ENCODE assay signal across 19 mouse cellular contexts in genomic region chr17:16344061-16344460, GRCm38 (mm10).
DNase-seq lines count a peak whose midpoint lies in the region; ATAC-seq and TF ChIP-seq lines count a peak whose summit lies in the region.
"Had no signal": no experiment of that assay in that cellular context is flagged by ENCODE, and none has a peak within 500 bp of the region (broad histone marks: within the 10 kb centered on the region; RNA-seq: fewer than 3 reads in every experiment).

No protein-coding gene starts in this region.

- peak; percentile 2 for DNase-seq in embryonic facial prominence, embryonic 11.5 days (ENCODE audit: low spot score)
- DNase-seq in embryonic facial prominence, embryonic 10.5 days (ENCODE audit: low spot score) = no peak
- peak; percentile 7 for DNase-seq in kidney, postnatal 0 days (ENCODE audit: low spot score)
- DNase-seq in NIH3T3 (ENCODE audit: low read depth) = peak; percentile 82
- no peak for DNase-seq in midbrain, embryonic 14.5 days
- DNase-seq in frontal cortex, postnatal 14 days (ENCODE audit: low spot score in 2 of 2) = no peak
- DNase-seq: adrenal gland, adult 8-10 months; cerebellum, postnatal 10 days; heart, postnatal 4 days; kidney, postnatal 25 days; layer of hippocampus, postnatal 36 days; right cerebral cortex, postnatal 4 days; thymus, postnatal 36 days had no signal

- no peak for ATAC-seq in embryonic facial prominence, embryonic 11.5 days (replicated peaks; ENCODE audit: insufficient number of reproducible peaks, low FRiP score, low TSS enrichment, low read depth)
- no peak for ATAC-seq in kidney, postnatal 0 days (replicated peaks; ENCODE audit: low FRiP score, low read depth)
- no peak for ATAC-seq in kidney, embryonic 16.5 days (ENCODE audit: low FRiP score, low TSS enrichment)
- no peak for ATAC-seq in midbrain, embryonic 14.5 days (ENCODE audit: low FRiP score, low TSS enrichment)
- no peak for ATAC-seq in hindbrain, embryonic 16.5 days
- ATAC-seq: forebrain, embryonic 16.5 days; intestine, embryonic 16.5 days had no signal

- H3K27ac ChIP-seq in embryonic facial prominence, embryonic 11.5 days (replicated peaks; ENCODE audit: low read depth, low read length) = no peak overlapping the region
- no peak overlapping the region for H3K27ac ChIP-seq in embryonic facial prominence, embryonic 10.5 days (replicated peaks)
- no peak overlapping the region for H3K27ac ChIP-seq in kidney, postnatal 0 days
- H3K27ac ChIP-seq in kidney, embryonic 16.5 days (ENCODE audit: low read length) = no peak overlapping the region
- H3K27ac ChIP-seq in midbrain, embryonic 14.5 days (replicated peaks; ENCODE audit: low read depth, low read length) = no peak overlapping the region; the same call in 1 of the 2 replicates
- H3K27ac ChIP-seq in hindbrain, embryonic 16.5 days (ENCODE audit: low read depth, low read length) = no peak overlapping the region
- H3K27ac ChIP-seq: midbrain, embryonic 12.5 days; neural tube, embryonic 13.5 days had no signal

- H3K9me3 ChIP-seq in embryonic facial prominence, embryonic 11.5 days (replicated peaks; ENCODE audit: control insufficient read depth, low read length) = no peaks in the 10 kb centered on the region
- H3K9me3 ChIP-seq in embryonic facial prominence, embryonic 10.5 days = no peaks in the 10 kb centered on the region
- no peaks in the 10 kb centered on the region for H3K9me3 ChIP-seq in kidney, postnatal 0 days (replicated peaks; ENCODE audit: low read length)
- H3K9me3 ChIP-seq in kidney, embryonic 16.5 days (ENCODE audit: low read length) = no peaks in the 10 kb centered on the region
- H3K9me3 ChIP-seq in midbrain, embryonic 14.5 days (ENCODE audit: control insufficient read depth, low read length) = no peaks in the 10 kb centered on the region
- no peaks in the 10 kb centered on the region for H3K9me3 ChIP-seq in hindbrain, embryonic 16.5 days (ENCODE audit: control insufficient read depth, low read length)
- H3K9me3 ChIP-seq: midbrain, embryonic 12.5 days; neural tube, embryonic 13.5 days had no signal

- H3K27me3 ChIP-seq in embryonic facial prominence, embryonic 11.5 days (ENCODE audit: control insufficient read depth, insufficient read depth, low read length) = no peaks in the 10 kb centered on the region
- no peaks in the 10 kb centered on the region for H3K27me3 ChIP-seq in embryonic facial prominence, embryonic 10.5 days (replicated peaks; ENCODE audit: low read depth, poor library complexity, severe bottlenecking)
- no peaks in the 10 kb centered on the region for H3K27me3 ChIP-seq in kidney, postnatal 0 days (ENCODE audit: insufficient read depth, low read length)
- H3K27me3 ChIP-seq in kidney, embryonic 16.5 days (ENCODE audit: insufficient read depth, low read length) = no peaks in the 10 kb centered on the region
- H3K27me3 ChIP-seq in midbrain, embryonic 14.5 days (ENCODE audit: control insufficient read depth, insufficient read depth, low read length) = no peaks in the 10 kb centered on the region
- H3K27me3 ChIP-seq in hindbrain, embryonic 16.5 days (replicated peaks; ENCODE audit: control insufficient read depth, insufficient read depth, low read length) = no peaks in the 10 kb centered on the region
- H3K27me3 ChIP-seq: midbrain, embryonic 12.5 days; neural tube, embryonic 13.5 days had no signal

- no peak overlapping the region for H3K4me2 ChIP-seq in embryonic facial prominence, embryonic 11.5 days (ENCODE audit: low read depth, low read length)
- H3K4me2 ChIP-seq in kidney, postnatal 0 days (ENCODE audit: low read length) = no peak overlapping the region
- H3K4me2 ChIP-seq in kidney, embryonic 16.5 days (replicated peaks; ENCODE audit: low read depth, low read length) = no peak overlapping the region
- peak overlapping the region; percentile 0; the same call in 1 of the 2 replicates for H3K4me2 ChIP-seq in midbrain, embryonic 14.5 days (ENCODE audit: low read length)
- no peak overlapping the region for H3K4me2 ChIP-seq in hindbrain, embryonic 16.5 days (ENCODE audit: low read length)
- H3K4me2 ChIP-seq: midbrain, embryonic 12.5 days; neural tube, embryonic 13.5 days had no signal

- TF ChIP-seq CTCF in kidney, postnatal 0 days (IDR thresholded peaks at IDR 0.05; ENCODE audit: low read depth) = no peak

- no peak overlapping the region for H3K9ac ChIP-seq in embryonic facial prominence, embryonic 11.5 days (replicated peaks; ENCODE audit: low read length)
- H3K9ac ChIP-seq in kidney, postnatal 0 days (ENCODE audit: low read depth, low read length) = no peak overlapping the region
- no peak overlapping the region for H3K9ac ChIP-seq in kidney, embryonic 16.5 days (replicated peaks; ENCODE audit: low read length)
- no peak overlapping the region for H3K9ac ChIP-seq in midbrain, embryonic 14.5 days (replicated peaks; ENCODE audit: low read length)
- H3K9ac ChIP-seq in hindbrain, embryonic 16.5 days (ENCODE audit: low read depth, low read length) = no peak overlapping the region
- H3K9ac ChIP-seq: midbrain, embryonic 12.5 days; neural tube, embryonic 13.5 days had no signal

- H3K36me3 ChIP-seq in embryonic facial prominence, embryonic 11.5 days (replicated peaks; ENCODE audit: control insufficient read depth, insufficient read depth, low read depth, low read length) = no peaks in the 10 kb centered on the region
- no peaks in the 10 kb centered on the region for H3K36me3 ChIP-seq in embryonic facial prominence, embryonic 10.5 days (replicated peaks)
- H3K36me3 ChIP-seq in kidney, postnatal 0 days (ENCODE audit: insufficient read depth, low read length) = no peaks in the 10 kb centered on the region
- H3K36me3 ChIP-seq in kidney, embryonic 16.5 days (ENCODE audit: insufficient read depth, low read length) = no peaks in the 10 kb centered on the region
- no peaks in the 10 kb centered on the region for H3K36me3 ChIP-seq in midbrain, embryonic 14.5 days (ENCODE audit: control insufficient read depth, insufficient read depth, low read length)
- no peaks in the 10 kb centered on the region for H3K36me3 ChIP-seq in hindbrain, embryonic 16.5 days (ENCODE audit: control insufficient read depth, insufficient read depth, low read length)
- H3K36me3 ChIP-seq: midbrain, embryonic 12.5 days; neural tube, embryonic 13.5 days had no signal

- H3K4me1 ChIP-seq in embryonic facial prominence, embryonic 11.5 days (ENCODE audit: control insufficient read depth, insufficient read depth, low read length) = no peaks in the 10 kb centered on the region
- peaks cover 3% of the 10 kb centered on the region; the same call in 1 of the 2 replicates for H3K4me1 ChIP-seq in embryonic facial prominence, embryonic 10.5 days
- no peaks in the 10 kb centered on the region for H3K4me1 ChIP-seq in kidney, postnatal 0 days (replicated peaks; ENCODE audit: insufficient read depth, low read length)
- H3K4me1 ChIP-seq in kidney, embryonic 16.5 days (ENCODE audit: insufficient read depth, low read length) = no peaks in the 10 kb centered on the region
- 0 out of 2 replicates have a peak, but pooled peaks cover 4% of the 10 kb centered on the region for H3K4me1 ChIP-seq in midbrain, embryonic 14.5 days (ENCODE audit: control insufficient read depth, insufficient read depth, low read length)
- no peaks in the 10 kb centered on the region for H3K4me1 ChIP-seq in hindbrain, embryonic 16.5 days (ENCODE audit: control insufficient read depth, insufficient read depth, low read depth, low read length)
- H3K4me1 ChIP-seq: neural tube, embryonic 13.5 days had no signal

- 52% methylated on average over 2 of the region's 2 CpGs for WGBS in embryonic facial prominence, embryonic 11.5 days
- WGBS in embryonic facial prominence, embryonic 10.5 days = 69% methylated on average over 2 of the region's 2 CpGs
- WGBS in kidney, postnatal 0 days = 35% methylated on average over 2 of the region's 2 CpGs
- 34% methylated on average over 2 of the region's 2 CpGs for WGBS in kidney, embryonic 16.5 days
- 46% methylated on average over 2 of the region's 2 CpGs for WGBS in midbrain, embryonic 14.5 days
- WGBS in hindbrain, embryonic 16.5 days = 61% methylated on average over 2 of the region's 2 CpGs

- H3K4me3 ChIP-seq in embryonic facial prominence, embryonic 11.5 days (ENCODE audit: low read depth, low read length) = no peak overlapping the region
- no peak overlapping the region for H3K4me3 ChIP-seq in embryonic facial prominence, embryonic 10.5 days
- H3K4me3 ChIP-seq in kidney, postnatal 0 days (replicated peaks; ENCODE audit: low read depth, low read length) = no peak overlapping the region
- H3K4me3 ChIP-seq in kidney, embryonic 16.5 days (ENCODE audit: low read length) = no peak overlapping the region
- H3K4me3 ChIP-seq in midbrain, embryonic 14.5 days (replicated peaks; ENCODE audit: low read depth, low read length) = no peak overlapping the region
- H3K4me3 ChIP-seq in hindbrain, embryonic 16.5 days (ENCODE audit: low read length) = no peak overlapping the region
- H3K4me3 ChIP-seq: midbrain, embryonic 12.5 days; neural tube, embryonic 13.5 days had no signal

Comparison
In these comparisons a context has a peak if more than half of its experiments do, and no peak if none do; other contexts are left out.
1. DNase-seq: peak in embryonic facial prominence, embryonic 11.5 days (single experiment), kidney, postnatal 0 days (single experiment) and NIH3T3 (single experiment); none in embryonic facial prominence, embryonic 10.5 days (single experiment), midbrain, embryonic 14.5 days (single experiment) and frontal cortex, postnatal 14 days (0 of 2).